Mouse (Mus musculus) E14TG2a.4 (cell line): ENCODE measurements around the gene Abhd18.

Source experiments
- CTCF ChIP-seq: conservative IDR thresholded peaks from 2 replicates; pipeline ENCODE4 v1.5.1; 2014; ENCODE audit warnings: low read length
- NANOG ChIP-seq: IDR thresholded peaks from 2 replicates; pipeline ENCODE4 v1.6.1; 2014; ENCODE audit warnings: borderline replicate concordance, low read length, mixed read lengths
- POU5F1 ChIP-seq: IDR thresholded peaks from 2 replicates; pipeline ENCODE4 v1.6.1; 2014; ENCODE audit warnings: low read length, borderline replicate concordance

DNA sequence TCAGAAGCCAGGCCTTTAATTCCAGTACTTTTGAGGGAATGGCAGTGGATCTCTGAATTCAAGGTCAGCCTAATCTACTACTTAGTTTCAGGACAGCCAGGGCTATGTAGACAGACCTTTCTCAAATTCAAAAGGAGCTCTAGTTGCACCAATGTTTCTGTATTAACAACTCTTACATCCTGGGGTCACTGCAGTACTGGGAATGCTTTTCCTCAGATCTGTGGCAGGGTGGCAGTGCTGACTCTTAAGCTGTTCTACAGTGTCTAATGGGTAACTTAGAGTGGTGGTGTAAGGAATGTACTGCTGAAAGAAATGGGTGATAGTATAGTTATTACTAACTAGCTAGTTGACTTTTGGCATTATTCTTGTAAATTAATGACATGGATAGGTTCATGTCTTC lies 105.8 kb downstream of the Abhd18 start:
- TF ChIP-seq NANOG (no peak), CTCF (no peak), POU5F1 (no peak)
